Mouse (Mus musculus) layer of hippocampus, postnatal 10 days (tissue): ENCODE measurements around the gene Elp4. TPM values are rescaled to one million over a fixed set of nuclear protein-coding genes. Genes with fewer than 3 reads are reported as not detected.

Experiments
- DNase-seq, 2 experiments: peaks; one replicate each; pipeline ENCODE4 v3.0.0; 2021; ENCODE audit warnings: low spot score in 2 of 2
- total RNA-seq, 2 experiments: library from RNA; stranded (reverse); gene quantifications; 2 replicates each; pipeline ENCODE4 v1.2.3; 2021

The Elp4 gene
- total RNA-seq, 2 experiments from 2014 or later = 20.2 to 29.6 TPM

GRCm38 (mm10) chr2:105806047-105806446 is 98.3 kb downstream of the Elp4 start:
- no peak for DNase-seq

DNA sequence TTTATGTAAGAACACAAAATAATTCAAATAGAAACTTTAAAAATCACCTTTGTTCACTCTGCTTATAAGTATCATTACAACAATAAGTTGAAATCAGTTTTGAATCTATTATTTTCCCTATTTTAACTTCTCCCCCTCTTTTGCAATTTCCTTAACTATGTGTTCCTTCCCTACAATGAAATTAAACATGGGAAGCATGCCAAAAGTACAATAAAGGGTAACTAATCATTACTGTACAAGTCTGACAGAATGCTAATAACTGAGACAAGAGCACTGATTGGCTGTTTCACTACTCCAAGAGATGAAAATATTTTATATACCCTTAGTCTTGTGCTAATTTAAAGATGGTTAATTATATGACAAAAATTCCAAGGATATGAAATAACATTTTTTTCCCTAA is 99.2 kb downstream of the Elp4 start:
- no peak for DNase-seq

- no peak for DNase-seq
Measured at GRCm38 (mm10) chr2:105804506-105804905, 99.9 kb downstream of the Elp4 start.

GRCm38 (mm10) chr2:105803427-105803826 is 100.9 kb downstream of the Elp4 start:
- DNase-seq = no peak

- DNase-seq = no peak
Measured at GRCm38 (mm10) chr2:105802902-105803301, 101.5 kb downstream of the Elp4 start.

GRCm38 (mm10) chr2:105801536-105801935 is 102.8 kb downstream of the Elp4 start:
- DNase-seq = no peak

- peak; percentile 18 to 25 for DNase-seq
Measured at GRCm38 (mm10) chr2:105800694-105801093, 103.7 kb downstream of the Elp4 start.

DNA sequence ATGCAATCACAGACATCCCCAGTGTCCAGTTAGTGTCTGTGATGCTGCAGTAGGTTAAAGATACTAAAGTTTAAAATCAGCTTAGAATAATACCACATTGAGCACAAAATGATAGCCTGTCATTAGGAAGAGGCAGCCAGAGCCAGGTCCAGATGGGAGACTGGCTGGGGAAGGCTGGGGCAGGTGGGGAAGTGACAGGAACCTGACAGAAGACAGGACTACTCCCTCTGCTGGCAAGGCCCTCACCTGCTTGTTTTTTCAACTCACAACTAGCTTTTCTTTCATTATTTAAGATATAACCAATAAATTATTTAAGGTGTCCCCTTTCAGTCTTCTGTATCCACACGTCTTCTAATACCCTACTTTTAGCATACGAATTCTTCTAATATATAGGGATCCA is 104.5 kb downstream of the Elp4 start:
- peak; percentile 15 to 40 for DNase-seq

DNA sequence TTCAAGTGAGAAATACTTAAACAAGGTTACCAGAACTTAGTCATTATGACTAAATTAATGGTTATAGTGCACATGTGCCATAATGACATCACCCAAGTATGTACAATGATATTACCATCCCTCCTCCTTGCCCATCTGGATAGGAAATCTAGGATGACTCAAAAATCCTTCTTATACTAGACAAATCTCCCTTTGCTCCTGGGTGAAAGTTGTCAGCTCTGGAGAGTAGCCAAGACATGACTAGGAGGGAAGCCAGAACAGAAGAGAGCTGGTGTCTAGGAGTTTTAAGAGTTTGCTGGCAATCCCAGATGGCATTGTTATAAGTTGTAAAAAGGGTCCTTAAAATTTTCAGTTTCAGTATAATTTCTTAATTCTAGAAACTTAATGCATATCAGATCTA is 106.5 kb downstream of the Elp4 start:
- no peak for DNase-seq

DNA sequence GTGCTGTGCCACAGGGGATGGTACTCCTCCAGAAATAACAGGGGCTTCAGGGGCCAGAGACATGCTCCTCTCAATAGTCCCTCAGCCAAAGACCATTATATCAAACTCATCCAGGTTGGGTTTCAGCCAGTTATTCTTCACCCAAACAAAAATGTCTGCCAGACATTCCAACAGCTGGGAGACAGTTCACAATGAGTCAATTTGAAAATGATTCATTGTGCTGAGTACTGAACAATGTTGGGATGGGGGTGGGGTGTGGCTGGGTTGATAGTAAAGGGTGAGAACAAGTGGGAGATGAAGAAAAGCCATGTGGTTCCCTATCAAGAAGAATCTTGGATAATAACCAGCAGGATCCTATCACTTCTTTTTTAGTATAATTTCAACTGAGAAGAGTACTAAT is 108.3 kb downstream of the Elp4 start:
- no peak for DNase-seq

DNA sequence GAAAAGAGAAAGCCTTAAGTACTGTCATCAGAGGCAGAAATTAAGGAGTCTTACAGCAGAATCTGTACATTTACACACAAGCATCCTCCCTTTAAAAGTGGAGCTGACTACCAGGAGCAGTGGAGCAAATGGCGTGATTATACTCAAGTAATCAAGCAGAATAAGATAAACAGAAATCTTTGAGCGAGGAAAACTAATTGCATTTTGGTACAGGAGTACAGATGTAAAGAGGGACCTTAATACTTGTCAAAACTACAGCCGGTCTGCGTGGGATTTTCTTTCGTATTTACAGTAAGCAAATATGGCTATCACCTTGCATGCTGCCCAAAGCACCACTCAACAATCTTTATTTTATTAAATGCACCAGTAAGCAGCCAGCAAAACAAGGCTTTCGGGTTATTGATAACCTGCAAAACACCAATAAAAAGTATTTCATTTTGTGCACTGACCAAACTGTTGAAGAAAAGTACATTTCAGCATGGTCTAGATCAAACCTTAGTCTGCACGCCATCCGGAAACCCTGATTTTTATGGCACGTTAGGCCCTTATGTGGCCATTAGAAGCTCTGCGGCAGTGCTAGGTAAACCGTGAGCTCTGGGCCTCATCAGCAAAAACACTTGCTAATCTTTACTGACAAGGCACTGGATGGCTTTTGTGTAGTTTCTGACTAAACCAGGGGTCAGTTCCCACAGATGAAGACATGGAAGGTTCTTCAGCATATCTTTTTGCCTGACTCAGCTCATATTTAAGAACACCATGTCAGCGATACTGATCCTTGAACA is 111.8 kb downstream of the Elp4 start:
- no peak for DNase-seq

DNA sequence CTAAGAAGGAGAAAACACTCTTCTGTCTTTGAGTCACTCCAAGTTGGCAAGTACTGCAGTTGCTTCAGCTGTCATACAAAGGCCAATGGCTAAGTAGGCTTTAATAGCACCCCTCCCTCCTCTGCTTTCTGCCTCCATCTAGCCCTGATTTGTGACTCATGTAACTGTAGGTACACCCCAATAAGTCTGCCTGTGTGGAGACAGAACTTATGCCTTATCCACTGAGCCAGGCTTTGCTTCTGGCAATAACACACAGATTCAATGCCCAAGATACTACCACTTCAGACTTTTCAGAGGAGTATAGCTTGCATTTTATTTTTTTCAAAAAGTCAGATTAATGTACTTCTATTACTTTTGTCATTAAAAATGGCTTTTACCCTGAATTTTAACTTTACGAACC is 114.4 kb downstream of the Elp4 start:
- no peak for DNase-seq

GRCm38 (mm10) chr2:105787726-105788125 is 116.6 kb downstream of the Elp4 start:
- no peak for DNase-seq

- DNase-seq = no peak
Measured at GRCm38 (mm10) chr2:105786986-105787385, 117.4 kb downstream of the Elp4 start.

GRCm38 (mm10) chr2:105782885-105783284 is 121.5 kb downstream of the Elp4 start:
- no peak for DNase-seq

DNA sequence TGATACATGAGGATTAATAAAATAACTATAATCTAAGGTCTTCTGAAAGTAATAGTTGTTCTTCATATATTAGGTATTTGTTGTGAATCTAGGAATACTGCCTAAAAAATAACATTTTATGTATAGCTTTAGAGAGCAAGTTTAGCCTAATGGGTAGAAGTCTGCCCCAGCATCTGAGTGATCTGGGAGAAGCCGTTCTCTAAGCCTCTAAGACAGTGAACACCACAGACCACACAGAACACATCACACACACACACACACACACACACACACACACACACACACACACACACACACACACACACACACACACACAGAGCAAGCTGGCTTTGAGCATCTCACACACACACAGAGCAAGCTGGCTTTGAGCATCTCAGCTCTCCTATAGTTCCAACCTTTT is 123.6 kb downstream of the Elp4 start:
- no peak for DNase-seq

GRCm38 (mm10) chr2:105779320-105779891 is 125.0 kb downstream of the Elp4 start:
- DNase-seq = no peak

DNA sequence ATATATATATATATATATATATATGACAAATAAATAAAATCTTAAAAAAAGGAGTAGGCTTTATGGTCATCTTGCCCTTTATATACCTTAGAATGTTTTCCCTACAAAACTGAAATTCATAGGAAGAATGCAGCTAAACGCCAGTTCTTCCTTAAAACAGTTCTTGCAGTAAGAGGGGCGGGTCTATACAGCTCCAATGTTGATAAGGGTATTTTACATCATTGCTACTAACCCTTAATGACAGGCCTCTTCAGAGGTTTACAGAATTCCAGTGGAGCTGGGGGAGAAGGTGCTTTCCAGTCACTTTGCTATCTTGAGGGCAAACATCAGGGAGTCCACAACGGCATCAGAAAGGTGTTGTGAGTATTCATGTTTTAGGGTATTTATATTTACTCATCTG is 133.1 kb downstream of the Elp4 start:
- no peak for DNase-seq

DNA sequence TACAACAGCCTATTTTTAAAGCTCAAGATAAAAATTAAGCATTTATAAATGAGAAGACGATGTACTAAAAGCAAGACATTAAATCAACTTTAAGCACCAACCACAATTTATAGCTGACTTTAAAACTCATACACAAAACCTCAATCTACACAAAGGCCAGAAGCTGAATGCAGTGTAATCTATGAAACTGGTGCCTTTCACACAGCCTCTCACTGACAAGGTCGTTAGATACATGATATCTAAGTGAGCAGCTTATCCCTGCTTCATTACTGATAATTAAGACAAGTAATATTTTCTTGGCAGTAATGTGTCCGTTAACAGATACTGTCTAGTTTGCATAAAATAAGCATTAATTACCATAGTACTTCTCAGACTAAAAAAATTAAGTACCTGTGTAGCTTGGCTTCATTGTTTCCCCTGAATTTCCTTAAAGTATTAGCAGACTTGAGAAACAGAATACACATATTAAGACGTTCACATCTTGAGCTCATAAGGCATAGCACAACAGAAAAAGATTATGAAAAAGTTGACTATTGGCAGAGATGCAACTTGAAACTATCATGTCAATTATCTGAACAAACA is 134.5 kb downstream of the Elp4 start:
- no peak for DNase-seq

DNA sequence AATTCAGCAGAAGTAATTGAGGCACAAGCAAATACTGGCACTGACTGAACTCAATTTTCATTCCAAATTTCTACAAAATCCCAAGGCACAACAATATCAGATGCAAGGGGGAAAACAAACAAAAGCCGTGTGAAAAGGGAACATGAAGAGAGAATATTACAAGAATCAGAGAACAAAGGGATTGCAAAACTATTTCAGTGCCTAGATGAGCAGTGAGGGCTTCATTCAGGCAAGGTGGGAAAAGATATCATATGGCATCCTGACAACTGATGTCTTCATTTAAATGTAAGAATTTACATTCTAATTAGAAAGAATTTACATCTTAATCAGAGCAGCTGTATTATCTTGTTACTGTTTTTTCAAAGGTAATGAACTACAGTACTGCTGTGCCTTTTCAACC is 150.9 kb downstream of the Elp4 start:
- DNase-seq = no peak

DNA sequence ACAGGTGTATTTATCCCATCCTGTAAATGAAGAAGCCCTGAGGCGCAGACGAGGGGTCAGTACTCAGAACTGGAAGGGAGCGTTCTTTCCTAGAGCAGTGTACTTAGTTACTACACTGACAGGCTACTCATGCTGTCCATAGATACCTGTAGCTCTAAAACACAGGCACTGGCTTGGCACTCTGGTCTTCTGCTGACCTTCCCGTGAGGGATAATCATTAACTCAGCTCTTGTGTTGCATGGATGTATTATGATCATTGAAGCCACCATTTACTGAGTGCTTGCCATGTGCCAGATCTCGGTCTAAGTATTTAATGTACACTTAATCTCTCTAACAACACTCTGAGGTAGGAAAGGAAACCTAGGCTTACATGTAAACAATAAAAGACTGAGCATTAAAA is 155.3 kb downstream of the Elp4 start:
- DNase-seq = no peak

DNA sequence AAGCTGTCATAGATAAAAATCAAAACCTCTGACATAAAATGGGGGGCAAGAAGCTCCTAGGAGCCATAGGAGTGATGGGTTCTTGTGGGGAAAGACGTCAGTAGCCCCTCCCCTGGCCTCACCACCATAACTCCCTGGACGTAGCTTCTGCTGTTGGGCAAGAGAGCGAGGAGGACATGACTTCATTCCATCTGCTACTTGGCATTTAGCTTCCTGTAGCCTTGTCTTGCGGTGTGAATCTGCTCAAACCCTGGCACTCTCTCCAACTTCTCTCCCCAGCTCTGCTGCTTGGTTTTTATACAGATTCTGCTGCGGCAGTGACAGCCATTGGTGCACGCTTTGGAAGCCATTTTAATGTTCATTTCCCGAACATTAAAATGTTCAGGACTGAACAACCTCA is 157.5 kb downstream of the Elp4 start:
- DNase-seq = no peak

- DNase-seq = no peak
Measured at GRCm38 (mm10) chr2:105736166-105736565, 168.2 kb downstream of the Elp4 start.
